24 mouse cellular contexts compared by ENCODE assay signal in genomic region chr5:103913150-103913549, GRCm38 (mm10).
"Had no signal": no experiment of that assay in that cellular context is flagged by ENCODE, and none has a peak within 500 bp of the region (broad histone marks: within the 10 kb centered on the region; RNA-seq: fewer than 3 reads in every experiment).

No protein-coding gene starts in this region.

- H3K9me3 ChIP-seq: heart, embryonic 12.5 days; hindbrain, embryonic 10.5 days; hindbrain, embryonic 12.5 days; intestine, embryonic 15.5 days; limb, embryonic 10.5 days; limb, embryonic 12.5 days; liver, embryonic 13.5 days had no signal

- H3K27ac ChIP-seq: heart, adult 2 months; hindbrain, embryonic 10.5 days; hindbrain, embryonic 12.5 days; hindbrain, embryonic 14.5 days; intestine, embryonic 15.5 days; layer of hippocampus, adult 2 months; left cerebral cortex, adult 2 months; limb, embryonic 10.5 days; limb, embryonic 12.5 days; liver, embryonic 13.5 days had no signal

- ATAC-seq: hindbrain, embryonic 16.5 days; inflammation-experienced regulatory T-cells, adult 6 months; intestine, embryonic 15.5 days; intestine, postnatal 0 days had no signal

- DNase-seq: gastrocnemius, postnatal 14 days; heart, adult 2 months; heart, postnatal 10 days; heart, postnatal 4 days; kidney, adult 18-20 months; kidney, adult 8-10 months; kidney, postnatal 10 days; kidney, postnatal 25 days; kidney, postnatal 4 days; liver; liver, embryonic 13.5 days had no signal

- H3K4me1 ChIP-seq: intestine, embryonic 15.5 days had no signal

- H3K4me3 ChIP-seq: heart, adult 2 months; heart, embryonic 12.5 days; hindbrain, embryonic 10.5 days; hindbrain, embryonic 12.5 days; intestine, embryonic 15.5 days; layer of hippocampus, adult 2 months; left cerebral cortex, adult 2 months; limb, embryonic 10.5 days; limb, embryonic 12.5 days; liver, embryonic 13.5 days had no signal

- H3K9ac ChIP-seq: heart, embryonic 12.5 days; hindbrain, embryonic 12.5 days; hindbrain, embryonic 14.5 days; intestine, embryonic 15.5 days; limb, embryonic 12.5 days; liver, embryonic 13.5 days had no signal

- H3K4me2 ChIP-seq: heart, embryonic 12.5 days; hindbrain, embryonic 12.5 days; hindbrain, embryonic 14.5 days; intestine, embryonic 15.5 days; limb, embryonic 12.5 days; liver, embryonic 11.5 days; liver, embryonic 13.5 days had no signal

- H3K27me3 ChIP-seq: hindbrain, embryonic 12.5 days; intestine, embryonic 15.5 days; limb, embryonic 12.5 days had no signal

- H3K36me3 ChIP-seq: heart, embryonic 12.5 days; hindbrain, embryonic 10.5 days; hindbrain, embryonic 12.5 days; intestine, embryonic 15.5 days; limb, embryonic 10.5 days; limb, embryonic 12.5 days; liver, embryonic 13.5 days had no signal
